Mouse (Mus musculus) bone marrow, adult 2 months (tissue): ENCODE data around the gene Gm21762.
"Not testable (repeated sequence)": the region's sequence is repeated elsewhere in the genome, so short reads cannot be mapped to it uniquely, and the experiment has no call there.

Experiments used
- CTCF ChIP-seq: fragments of 200-500 bp; IDR thresholded peaks from 2 replicates; pipeline ENCODE4 v1.5.1; 2011; ENCODE audit warnings: low read length, control low read depth; ENCODE audit not compliant: control insufficient read depth, insufficient read depth
- POLR2A ChIP-seq: fragments of 200-500 bp; IDR thresholded peaks from 2 replicates; pipeline ENCODE4 v1.6.1; 2011; ENCODE audit warnings: low read depth, mild to moderate bottlenecking, control low read depth, low read length, borderline replicate concordance; ENCODE audit not compliant: control insufficient read depth

GRCm38 (mm10) chr13:120215847-120216246, at the start of gene Gm21762:
- TF ChIP-seq POLR2A, CTCF: not testable (repeated sequence)
